27 mouse cellular contexts compared by ENCODE assay signal in genomic region chr2:48689098-48689497, GRCm38 (mm10).
DNase-seq lines count a peak whose midpoint lies in the region; ATAC-seq and TF ChIP-seq lines count a peak whose summit lies in the region.
"Had no signal": no experiment of that assay in that cellular context is flagged by ENCODE, and none has a peak within 500 bp of the region (broad histone marks: within the 10 kb centered on the region; RNA-seq: fewer than 3 reads in every experiment).

No protein-coding gene starts in this region.

- dilution Hi-C loops in CH12.LX (cut with MboI; ENCODE audit: extremely low pct_ligation_motif_present, extremely low pct_unique_long_range_greater_than_20kb, low sequenced_read_pairs), result no loop called here

- no peak overlapping the region for H3K9ac ChIP-seq in CH12.LX (ENCODE audit: insufficient read depth, low read depth)
- H3K9ac ChIP-seq: embryonic facial prominence, embryonic 12.5 days; embryonic facial prominence, embryonic 15.5 days; forebrain, postnatal 0 days; heart, embryonic 12.5 days; heart, embryonic 15.5 days; hindbrain, embryonic 14.5 days had no signal

- no peak overlapping the region for H3K4me3 ChIP-seq in CH12.LX (replicated peaks in 1 of 3; ENCODE audit: low read depth in 2 of 3, low read length in 2 of 3, poor library complexity in 1 of 3)
- H3K4me3 ChIP-seq: embryonic facial prominence, embryonic 12.5 days; embryonic facial prominence, embryonic 15.5 days; heart, embryonic 12.5 days; heart, embryonic 15.5 days had no signal

- TF ChIP-seq EP300 in CH12.LX (IDR thresholded peaks at IDR 0.05; ENCODE audit: low read length), result no peak

- DNase-seq in CH12.LX (ENCODE audit: extremely low read depth) (peak; percentile 13), MEL-GATA-1-ER (ENCODE audit: extremely low read depth, low read depth) (peak; percentile 14)
- no peak for DNase-seq in thymus, postnatal 36 days
- no peak for DNase-seq in layer of hippocampus, adult 9-10 months (ENCODE audit: low spot score)
- DNase-seq in kidney, adult 9 months, result no peak
- DNase-seq: adrenal gland, postnatal 10 days; B cell, adult 2 months; cerebellum, adult 18-20 months; cerebellum, adult 9-10 months; cerebellum, postnatal 14 days; forebrain, postnatal 0 days; gastrocnemius, postnatal 25 days; heart, adult 11 months; heart, postnatal 10 days; heart, postnatal 36 days had no signal

- no peak for TF ChIP-seq POLR2A in CH12.LX (IDR thresholded peaks at IDR 0.05; ENCODE audit: low read depth, low read length)

- TF ChIP-seq CTCF in CH12.LX (conservative IDR thresholded peaks at IDR 0.05 in 1 of 2, IDR thresholded peaks at IDR 0.05 in 1 of 2; ENCODE audit: low read depth in 2 of 2, low read length in 2 of 2), result no peak

- no peaks in the 10 kb centered on the region for H3K79me2 ChIP-seq in CH12.LX (replicated peaks; ENCODE audit: control insufficient read depth, extremely low read depth, insufficient read depth, poor library complexity, severe bottlenecking)

- peaks cover 0 to 5% of the 10 kb centered on the region in 2 experiments; a peak in 1 of 4 replicates for H3K4me1 ChIP-seq in CH12.LX (ENCODE audit: control insufficient read depth in 1 of 2, insufficient read depth in 2 of 2)
- H3K4me1 ChIP-seq: embryonic facial prominence, embryonic 12.5 days; embryonic facial prominence, embryonic 15.5 days; heart, embryonic 12.5 days; heart, embryonic 15.5 days had no signal

- in situ Hi-C loops in CH12.LX (cut with MboI; ENCODE audit: low pct_ligation_motif_present, low pct_unique_long_range_greater_than_20kb, low sequenced_read_pairs), result no loop called here

- H3K9me3 ChIP-seq in CH12.LX (replicated peaks; ENCODE audit: low read length), result no peaks in the 10 kb centered on the region
- H3K9me3 ChIP-seq: embryonic facial prominence, embryonic 12.5 days; embryonic facial prominence, embryonic 15.5 days; heart, embryonic 12.5 days; heart, embryonic 15.5 days had no signal

- ATAC-seq in granulocyte monocyte progenitor cell, adult 5-6 weeks (replicated peaks; ENCODE audit: poor library complexity, severe bottlenecking), result peak; percentile 84
- peak; percentile 78 for ATAC-seq in megakaryocyte progenitor cell, adult 5-6 weeks (replicated peaks; ENCODE audit: poor library complexity)
- ATAC-seq: forebrain, embryonic 14.5 days; forebrain, postnatal 0 days; hindbrain, postnatal 0 days; inflammation-experienced regulatory T-cells, adult 6 months; intestine, embryonic 16.5 days; Patski had no signal

- TF ChIP-seq RAD21 in CH12.LX (IDR thresholded peaks at IDR 0.05; ENCODE audit: low read depth, low read length), result no peak

- no peak overlapping the region for H3K27ac ChIP-seq in CH12.LX (ENCODE audit: insufficient read depth, low read depth)
- H3K27ac ChIP-seq: embryonic facial prominence, embryonic 12.5 days; embryonic facial prominence, embryonic 15.5 days; heart, embryonic 15.5 days; hindbrain, embryonic 14.5 days; hindbrain, postnatal 0 days had no signal

- H3K4me2 ChIP-seq in CH12.LX (ENCODE audit: insufficient read depth, low read depth, poor library complexity, severe bottlenecking), result no peak overlapping the region
- H3K4me2 ChIP-seq: embryonic facial prominence, embryonic 12.5 days; embryonic facial prominence, embryonic 15.5 days; heart, embryonic 12.5 days; heart, embryonic 15.5 days; hindbrain, embryonic 14.5 days had no signal

- H3K27me3 ChIP-seq in CH12.LX (replicated peaks), result no peaks in the 10 kb centered on the region
- H3K27me3 ChIP-seq: embryonic facial prominence, embryonic 12.5 days; embryonic facial prominence, embryonic 15.5 days; heart, embryonic 12.5 days; heart, embryonic 15.5 days; Patski had no signal

- no peaks in the 10 kb centered on the region for H3K36me3 ChIP-seq in CH12.LX (replicated peaks in 1 of 2; ENCODE audit: control insufficient read depth in 1 of 2, insufficient read depth in 1 of 2, low read length in 1 of 2)
- H3K36me3 ChIP-seq: embryonic facial prominence, embryonic 12.5 days; embryonic facial prominence, embryonic 15.5 days; heart, embryonic 12.5 days; heart, embryonic 15.5 days had no signal

TF ChIP-seq in CH12.LX, 34 proteins besides CTCF, POLR2A, EP300 and RAD21:
- TF ChIP-seq MYC (IDR thresholded peaks at IDR 0.05; ENCODE audit: low read depth, low read length) (no peak), USF1 (IDR thresholded peaks at IDR 0.05; ENCODE audit: low read depth, low read length) (no peak), HCFC1 (IDR thresholded peaks at IDR 0.05; ENCODE audit: low read depth, low read length) (no peak), MAZ (IDR thresholded peaks at IDR 0.05; ENCODE audit: low read depth, low read length) (no peak), ETS1 (conservative IDR thresholded peaks at IDR 0.05; ENCODE audit: low read depth, low read length) (no peak), SIN3A (IDR thresholded peaks at IDR 0.05; ENCODE audit: low read length) (no peak)

Comparison
In these comparisons a context has a peak if more than half of its experiments do, and no peak if none do; other contexts are left out.
1. DNase-seq: peak in CH12.LX (single experiment) and MEL-GATA-1-ER (single experiment); none in thymus, postnatal 36 days (0 of 2), layer of hippocampus, adult 9-10 months (single experiment) and kidney, adult 9 months (single experiment).